Mouse (Mus musculus): Measurements from ENCODE around the gene Tcaf3. TPM values are rescaled to one million over a fixed set of nuclear protein-coding genes. Genes with fewer than 3 reads are reported as not detected.
A peak's percentile ranks its signal among the peaks of the same experiment; 100 is the strongest.

The Tcaf3 gene
- not detected in 2 replicates for polyA plus RNA-seq (2014; fragmentation: Nextera tagmentation; extraction: Ambion mirVana)

DNA sequence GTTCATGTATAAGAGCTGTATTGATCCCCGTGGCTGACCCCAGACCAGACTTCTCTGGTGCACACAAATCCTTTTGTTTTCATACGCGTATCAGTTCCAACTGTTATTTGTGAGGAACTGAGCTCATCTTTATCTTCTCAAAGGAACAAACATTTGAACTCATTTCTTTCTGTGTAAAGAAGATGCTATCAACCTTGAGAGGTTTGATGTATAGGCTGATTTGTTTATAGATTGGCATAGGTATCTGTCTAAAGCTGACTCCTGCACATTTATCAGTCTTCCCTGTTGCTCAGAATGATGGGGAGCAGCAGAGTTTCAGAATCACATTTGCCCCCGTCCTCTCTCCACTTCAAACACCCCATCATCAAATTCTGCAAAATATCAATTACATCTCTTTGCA, at the start of gene Tcaf3:
Tcaf3 (minus strand) TSS at position 101 of the 400 bp plus-strand sequence.
- Histone ChIP-seq H3K27ac (ENCODE audit: low read length) (no peak within 1 kb of the TSS), H3K9me3 (ENCODE audit: control insufficient read depth, low read depth, low read length) (no peaks in the 10 kb centered on the region), H3K9ac (replicated peaks; ENCODE audit: low read depth, low read length) (no peak within 1 kb of the TSS), H3K27me3 (ENCODE audit: control insufficient read depth, insufficient read depth, low read length) (no peaks in the 10 kb centered on the region), H3K4me2 (replicated peaks; ENCODE audit: low read depth, low read length) (no peak within 1 kb of the TSS), H3K4me3 (ENCODE audit: low read depth, low read length) (no peak within 1 kb of the TSS), H3K4me1 (ENCODE audit: control insufficient read depth, insufficient read depth, low read length) (no peaks in the 10 kb centered on the region), H3K36me3 (ENCODE audit: control insufficient read depth, insufficient read depth, low read length) (no peaks in the 10 kb centered on the region)
- WGBS, result 56% methylated on average over 4 of the region's 4 CpGs
- ATAC-seq (ENCODE audit: insufficient number of reproducible peaks, insufficient read depth, low FRiP score, low read depth), result no peak

GRCm38 (mm10) chr6:42644912-42645549, 47.5 kb upstream of the Tcaf3 start, which contains the start of gene Tcaf2:
Tcaf2 (minus strand) TSS chr6:42645254.
- H3K36me3 ChIP-seq (ENCODE audit: control insufficient read depth, insufficient read depth, low read length), result no peaks in the 10 kb centered on the region
- H3K4me2 ChIP-seq (replicated peaks; ENCODE audit: low read depth, low read length), result peak within 1 kb of the TSS; percentile 49
- no peak within 1 kb of the TSS for H3K27ac ChIP-seq (ENCODE audit: low read length)
- no peak within 1 kb of the TSS for H3K9ac ChIP-seq (replicated peaks; ENCODE audit: low read depth, low read length)
- peak; percentile 98 for ATAC-seq (ENCODE audit: insufficient number of reproducible peaks, insufficient read depth, low FRiP score, low read depth)
- H3K9me3 ChIP-seq (ENCODE audit: control insufficient read depth, low read depth, low read length), result no peaks in the 10 kb centered on the region
- H3K4me1 ChIP-seq (ENCODE audit: control insufficient read depth, insufficient read depth, low read length), result peaks cover 3% of the 10 kb centered on the region; the same call in 1 of the 2 replicates
- H3K4me3 ChIP-seq (ENCODE audit: low read depth, low read length), result peak within 1 kb of the TSS; percentile 31
- no peaks in the 10 kb centered on the region for H3K27me3 ChIP-seq (ENCODE audit: control insufficient read depth, insufficient read depth, low read length)
- WGBS, result under 1% methylated on average over 23 of the region's 23 CpGs

- Histone ChIP-seq H3K4me1 (ENCODE audit: control insufficient read depth, insufficient read depth, low read length) (no peaks in the 10 kb centered on the region), H3K27ac (ENCODE audit: low read length) (no peak overlapping the region), H3K4me2 (replicated peaks; ENCODE audit: low read depth, low read length) (no peak overlapping the region), H3K36me3 (ENCODE audit: control insufficient read depth, insufficient read depth, low read length) (no peaks in the 10 kb centered on the region), H3K27me3 (ENCODE audit: control insufficient read depth, insufficient read depth, low read length) (no peaks in the 10 kb centered on the region), H3K9ac (replicated peaks; ENCODE audit: low read depth, low read length) (no peak overlapping the region), H3K4me3 (ENCODE audit: low read depth, low read length) (no peak overlapping the region), H3K9me3 (ENCODE audit: control insufficient read depth, low read depth, low read length) (no peaks in the 10 kb centered on the region)
- WGBS, result 83% methylated on average over 5 of the region's 5 CpGs
- ATAC-seq (ENCODE audit: insufficient number of reproducible peaks, insufficient read depth, low FRiP score, low read depth), result no peak
Measured at GRCm38 (mm10) chr6:42634393-42634792, 36.9 kb upstream of the Tcaf3 start.

GRCm38 (mm10) chr6:42631395-42631794, 33.9 kb upstream of the Tcaf3 start:
- Histone ChIP-seq H3K9me3 (ENCODE audit: control insufficient read depth, low read depth, low read length) (no peaks in the 10 kb centered on the region), H3K4me1 (ENCODE audit: control insufficient read depth, insufficient read depth, low read length) (no peaks in the 10 kb centered on the region), H3K27ac (ENCODE audit: low read length) (no peak overlapping the region), H3K36me3 (ENCODE audit: control insufficient read depth, insufficient read depth, low read length) (no peaks in the 10 kb centered on the region), H3K4me3 (ENCODE audit: low read depth, low read length) (no peak overlapping the region), H3K27me3 (ENCODE audit: control insufficient read depth, insufficient read depth, low read length) (no peaks in the 10 kb centered on the region), H3K4me2 (replicated peaks; ENCODE audit: low read depth, low read length) (no peak overlapping the region), H3K9ac (replicated peaks; ENCODE audit: low read depth, low read length) (no peak overlapping the region)
- WGBS, result 60% methylated on average over 4 of the region's 4 CpGs
- ATAC-seq (ENCODE audit: insufficient number of reproducible peaks, insufficient read depth, low FRiP score, low read depth), result no peak

- no peak for ATAC-seq (ENCODE audit: insufficient number of reproducible peaks, insufficient read depth, low FRiP score, low read depth)
- H3K4me3 ChIP-seq (ENCODE audit: low read depth, low read length), result no peak overlapping the region
- no peaks in the 10 kb centered on the region for H3K4me1 ChIP-seq (ENCODE audit: control insufficient read depth, insufficient read depth, low read length)
- no peak overlapping the region for H3K9ac ChIP-seq (replicated peaks; ENCODE audit: low read depth, low read length)
- no peaks in the 10 kb centered on the region for H3K9me3 ChIP-seq (ENCODE audit: control insufficient read depth, low read depth, low read length)
- no peak overlapping the region for H3K27ac ChIP-seq (ENCODE audit: low read length)
- WGBS, result 92% methylated on average over 2 of the region's 2 CpGs
- no peaks in the 10 kb centered on the region for H3K36me3 ChIP-seq (ENCODE audit: control insufficient read depth, insufficient read depth, low read length)
- H3K27me3 ChIP-seq (ENCODE audit: control insufficient read depth, insufficient read depth, low read length), result no peaks in the 10 kb centered on the region
- H3K4me2 ChIP-seq (replicated peaks; ENCODE audit: low read depth, low read length), result no peak overlapping the region
Measured at GRCm38 (mm10) chr6:42616904-42617303, 19.4 kb upstream of the Tcaf3 start.

DNA sequence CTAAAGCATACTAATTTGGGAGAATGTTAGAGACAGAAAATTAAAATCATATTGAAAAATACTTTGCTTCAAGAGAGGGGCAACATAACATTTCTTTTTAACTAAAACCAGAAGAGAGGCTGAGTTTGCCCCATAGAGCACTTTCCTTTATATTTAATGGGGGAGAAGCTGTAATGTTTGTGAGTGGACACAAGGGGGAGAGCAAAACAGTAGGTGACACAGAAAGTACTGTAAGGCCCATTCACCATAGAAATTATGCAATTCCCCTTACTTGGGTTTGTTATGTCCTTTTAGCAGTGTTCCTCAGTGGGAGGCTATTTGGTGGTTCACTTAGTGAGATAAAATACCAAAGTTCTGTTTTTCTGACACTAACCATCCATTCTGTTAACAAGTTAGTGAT, 14.7 kb upstream of the Tcaf3 start:
- no peak overlapping the region for H3K4me2 ChIP-seq (replicated peaks; ENCODE audit: low read depth, low read length)
- H3K9me3 ChIP-seq (ENCODE audit: control insufficient read depth, low read depth, low read length), result no peaks in the 10 kb centered on the region
- no peaks in the 10 kb centered on the region for H3K4me1 ChIP-seq (ENCODE audit: control insufficient read depth, insufficient read depth, low read length)
- ATAC-seq (ENCODE audit: insufficient number of reproducible peaks, insufficient read depth, low FRiP score, low read depth), result no peak
- no peak overlapping the region for H3K4me3 ChIP-seq (ENCODE audit: low read depth, low read length)
- H3K27ac ChIP-seq (ENCODE audit: low read length), result no peak overlapping the region
- no peak overlapping the region for H3K9ac ChIP-seq (replicated peaks; ENCODE audit: low read depth, low read length)
- no peaks in the 10 kb centered on the region for H3K27me3 ChIP-seq (ENCODE audit: control insufficient read depth, insufficient read depth, low read length)
- H3K36me3 ChIP-seq (ENCODE audit: control insufficient read depth, insufficient read depth, low read length), result no peaks in the 10 kb centered on the region

DNA sequence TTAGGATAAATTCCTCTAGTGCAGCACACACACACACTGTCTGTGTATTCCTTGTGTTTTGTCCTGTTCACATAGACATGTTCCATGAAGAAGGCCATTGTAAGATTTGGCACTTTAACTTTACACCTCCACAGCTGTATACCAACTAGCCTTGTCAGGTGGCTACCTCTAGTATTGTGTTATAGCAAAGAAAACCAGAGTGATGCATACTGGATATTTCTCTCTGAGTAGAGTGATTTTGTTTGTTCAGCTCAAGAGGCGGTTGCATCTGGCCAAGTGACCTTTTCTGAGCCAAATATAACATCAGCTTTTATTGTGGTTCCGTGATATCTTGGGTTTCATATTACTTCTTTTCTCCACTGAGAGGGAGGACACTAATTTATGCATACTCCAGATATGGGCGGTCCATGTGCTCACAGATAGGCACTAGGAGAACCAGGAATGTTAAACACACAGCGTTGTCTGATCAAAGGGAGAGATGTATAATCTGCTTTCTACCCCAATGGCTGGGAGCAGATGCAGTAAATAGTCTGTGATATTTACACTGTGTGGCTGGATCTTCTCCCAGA, 13.5 kb upstream of the Tcaf3 start:
- Histone ChIP-seq H3K4me3 (ENCODE audit: low read depth, low read length) (no peak overlapping the region), H3K27me3 (ENCODE audit: control insufficient read depth, insufficient read depth, low read length) (no peaks in the 10 kb centered on the region), H3K4me1 (ENCODE audit: control insufficient read depth, insufficient read depth, low read length) (no peaks in the 10 kb centered on the region), H3K9ac (replicated peaks; ENCODE audit: low read depth, low read length) (no peak overlapping the region), H3K27ac (ENCODE audit: low read length) (no peak overlapping the region), H3K9me3 (ENCODE audit: control insufficient read depth, low read depth, low read length) (no peaks in the 10 kb centered on the region), H3K36me3 (ENCODE audit: control insufficient read depth, insufficient read depth, low read length) (no peaks in the 10 kb centered on the region), H3K4me2 (replicated peaks; ENCODE audit: low read depth, low read length) (no peak overlapping the region)
- no peak for ATAC-seq (ENCODE audit: insufficient number of reproducible peaks, insufficient read depth, low FRiP score, low read depth)
- WGBS, result 43% methylated on average over 4 of the region's 4 CpGs

GRCm38 (mm10) chr6:42593138-42593882, 4.2 kb downstream of the Tcaf3 start:
- Histone ChIP-seq H3K4me3 (ENCODE audit: low read depth, low read length) (no peak overlapping the region), H3K9me3 (ENCODE audit: control insufficient read depth, low read depth, low read length) (no peaks in the 10 kb centered on the region), H3K36me3 (ENCODE audit: control insufficient read depth, insufficient read depth, low read length) (no peaks in the 10 kb centered on the region), H3K4me2 (replicated peaks; ENCODE audit: low read depth, low read length) (no peak overlapping the region), H3K27me3 (ENCODE audit: control insufficient read depth, insufficient read depth, low read length) (no peaks in the 10 kb centered on the region), H3K9ac (replicated peaks; ENCODE audit: low read depth, low read length) (no peak overlapping the region), H3K4me1 (ENCODE audit: control insufficient read depth, insufficient read depth, low read length) (no peaks in the 10 kb centered on the region), H3K27ac (ENCODE audit: low read length) (no peak overlapping the region)
- WGBS, result 75% methylated on average over 17 of the region's 17 CpGs
- no peak for ATAC-seq (ENCODE audit: insufficient number of reproducible peaks, insufficient read depth, low FRiP score, low read depth)
